Mouse (Mus musculus) heart, adult 2 months (tissue): ENCODE data around the gene Inhba. TPM values are rescaled to one million over a fixed set of nuclear protein-coding genes. Genes with fewer than 3 reads are reported as not detected.

ENCODE experiments used
- DNase-seq, 2 experiments: peaks; one replicate each; pipeline ENCODE4 v3.0.0; 2021
- H3K27ac ChIP-seq: fragments of 200-600 bp; 2 replicates; pipeline ENCODE4 v1.8.1; 2022
- H3K27me3 ChIP-seq: fragments of 200-500 bp; 2 replicates; pipeline ENCODE4 v1.6.1; 2012; ENCODE audit warnings: mild to moderate bottlenecking, low read length, inconsistent platforms, mixed read lengths; ENCODE audit not compliant: control insufficient read depth, insufficient read depth
- H3K36me3 ChIP-seq: fragments of 200-500 bp; 2 replicates; pipeline ENCODE4 v1.6.1; 2012; ENCODE audit warnings: low read length, inconsistent platforms; ENCODE audit not compliant: control insufficient read depth, insufficient read depth
- H3K4me1 ChIP-seq: fragments of 200-500 bp; 2 replicates; pipeline ENCODE4 v1.6.1; 2011; ENCODE audit warnings: low read length; ENCODE audit not compliant: control insufficient read depth, insufficient read depth
- H3K4me3 ChIP-seq: fragments of 200-600 bp; 2 replicates; pipeline ENCODE4 v1.8.1; 2022
- H3K79me2 ChIP-seq: fragments of 200-500 bp; replicated peaks from 2 replicates; pipeline ENCODE4 v1.6.1; 2012; ENCODE audit warnings: mild to moderate bottlenecking, inconsistent platforms, low read length, moderate library complexity, mixed read lengths; ENCODE audit not compliant: control insufficient read depth, insufficient read depth
- H3K9ac ChIP-seq: fragments of 200-500 bp; 2 replicates; pipeline ENCODE4 v1.6.1; 2012; ENCODE audit warnings: low read depth, mild to moderate bottlenecking, control low read depth, inconsistent platforms, low read length, mixed read lengths
- CTCF ChIP-seq: fragments of 200-600 bp; IDR thresholded peaks from 2 replicates; pipeline ENCODE4 v1.8.1; 2022; ENCODE audit warnings: antibody characterized with exemption, mild to moderate bottlenecking, moderate library complexity
- EP300 ChIP-seq: fragments of 200-500 bp; IDR thresholded peaks from 2 replicates; pipeline ENCODE4 v1.6.1; 2011; ENCODE audit warnings: low read depth, low read length, control low read depth; ENCODE audit not compliant: insufficient read depth
- POLR2A ChIP-seq: fragments of 200-500 bp; IDR thresholded peaks from 2 replicates; pipeline ENCODE4 v1.6.1; 2011; ENCODE audit warnings: mild to moderate bottlenecking, low read depth, low read length, control low read depth; ENCODE audit not compliant: insufficient read depth
- WGBS: fragments of 180-500 bp; shearing (Covaris S2); methylation state at CpG from one replicate; pipeline ENCODE4 v1.1.7; 2018; 5-methylcytosine and 5-hydroxymethylcytosine counted together
- intact Hi-C: fragments of 180-260 bp; cut with DNase I; formaldehyde crosslinking; loops from one replicate; pipeline ENCODE4 v1.15.1; 2025
- polyA plus RNA-seq: library from polyadenylated mRNA; depleted of rRNA; stranded (reverse); fragments of >200 nt; gene quantifications from 2 replicates; pipeline ENCODE4 v1.2.3, GENCODE M21; 2012
- total RNA-seq, 2 experiments: library from RNA; stranded (reverse); gene quantifications; 2 replicates each; pipeline ENCODE4 v1.2.3; 2021

Inhba gene
- total and polyA plus RNA-seq, 3 experiments = 0.61 to 2.5 (median 2.5) TPM

- Histone ChIP-seq H3K27me3 (peaks cover 2% of the 10 kb centered on the region; the same call in 1 of the 2 replicates), H3K27ac (peak overlapping the region; percentile 55), H3K9ac (peak overlapping the region; percentile 65), H3K4me1 (no peaks in the 10 kb centered on the region; the same call in 1 of the 2 replicates), H3K79me2 (no peaks in the 10 kb centered on the region), H3K4me3 (peak overlapping the region; percentile 53), H3K36me3 (no peaks in the 10 kb centered on the region)
- intact Hi-C loops = loop anchor here (2.0 to 10.0 kb wide), 4 partner anchors 750 to 1016 kb away; no protein-coding TSS in a partner anchor
- 0 out of 2 replicates have a peak, but pooled peaks have one; percentile 22 for TF ChIP-seq POLR2A
- TF ChIP-seq EP300 = 0 out of 2 replicates have a peak, but pooled peaks have one; percentile 40
- TF ChIP-seq CTCF = peak; percentile 73
- WGBS = 7% methylated on average over 19 of the region's 19 CpGs
- peak; percentile 77 to 78 for DNase-seq
These were observed 714 bp downstream of the Inhba start for GRCm38 (mm10) chr13:16012243-16012887.

- intact Hi-C loops = loop anchor here (5.0 to 10.0 kb wide), 3 partner anchors 748 to 948 kb away; no protein-coding TSS in a partner anchor
These were observed 2.5 kb downstream of the Inhba start for GRCm38 (mm10) chr13:16014166-16014565.

GRCm38 (mm10) chr13:16016506-16016905 is 4.9 kb downstream of the Inhba start:
- intact Hi-C loops = loop anchor here (10.0 kb wide), 1 partner anchor 808 kb away; no protein-coding TSS in a partner anchor
- Histone ChIP-seq H3K27me3 (peaks cover 3% of the 10 kb centered on the region; the same call in 1 of the 2 replicates), H3K79me2 (no peaks in the 10 kb centered on the region), H3K36me3 (no peaks in the 10 kb centered on the region), H3K4me1 (no peaks in the 10 kb centered on the region), H3K27ac (no peak overlapping the region), H3K9ac (no peak overlapping the region), H3K4me3 (no peak overlapping the region)
- 10% methylated on average over 2 of the region's 2 CpGs for WGBS
- DNase-seq = no peak
- TF ChIP-seq CTCF = no peak
- no peak for TF ChIP-seq POLR2A
- no peak for TF ChIP-seq EP300

More at GRCm38 (mm10) chr13:16014166-16014565, 2.5 kb downstream of the Inhba start:
- DNase-seq = no peak
- Histone ChIP-seq H3K79me2 (no peaks in the 10 kb centered on the region), H3K9ac (no peak overlapping the region), H3K27me3 (peaks cover 3% of the 10 kb centered on the region; the same call in 1 of the 2 replicates), H3K4me3 (no peak overlapping the region), H3K27ac (no peak overlapping the region), H3K36me3 (no peaks in the 10 kb centered on the region), H3K4me1 (no peaks in the 10 kb centered on the region; the same call in 1 of the 2 replicates)
- WGBS = 54% methylated on average over 3 of the region's 3 CpGs
- TF ChIP-seq EP300 (no peak), CTCF (no peak), POLR2A (no peak)

- H3K27ac ChIP-seq = no peak overlapping the region
- H3K36me3 ChIP-seq = no peaks in the 10 kb centered on the region
- H3K27me3 ChIP-seq = peaks cover 3% of the 10 kb centered on the region; the same call in 1 of the 2 replicates
- peak overlapping the region; percentile 18 for H3K4me3 ChIP-seq
- WGBS = 2% methylated on average over 20 of the region's 20 CpGs
- H3K9ac ChIP-seq = peak overlapping the region; percentile 56
- H3K79me2 ChIP-seq = no peaks in the 10 kb centered on the region
- H3K4me1 ChIP-seq = no peaks in the 10 kb centered on the region
- intact Hi-C loops = loop anchor here (10.0 kb wide), 1 partner anchor 807 kb away; no protein-coding TSS in a partner anchor
- TF ChIP-seq EP300 (no peak), POLR2A (no peak), CTCF (no peak)
- no peak for DNase-seq
These were observed 5.7 kb downstream of the Inhba start for GRCm38 (mm10) chr13:16017338-16017737.

GRCm38 (mm10) chr13:16017777-16018176 is 6.1 kb downstream of the Inhba start:
- H3K27me3 ChIP-seq = peaks cover 3% of the 10 kb centered on the region; the same call in 1 of the 2 replicates
- no peaks in the 10 kb centered on the region for H3K79me2 ChIP-seq
- DNase-seq = no peak
- TF ChIP-seq EP300 (no peak), POLR2A (no peak), CTCF (no peak)
- no peak overlapping the region; the same call in 1 of the 2 replicates for H3K9ac ChIP-seq
- H3K36me3 ChIP-seq = no peaks in the 10 kb centered on the region
- peak overlapping the region; percentile 18 for H3K4me3 ChIP-seq
- intact Hi-C loops = loop anchor here (10.0 kb wide), 1 partner anchor 807 kb away; no protein-coding TSS in a partner anchor
- H3K27ac ChIP-seq = peak overlapping the region; percentile 28; the same call in 1 of the 2 replicates
- 12% methylated on average over 9 of the region's 9 CpGs for WGBS
- no peaks in the 10 kb centered on the region for H3K4me1 ChIP-seq
